Mouse (Mus musculus): ENCODE measurements at regions not wholly inside any gene's neighbourhood (a gene's known extent, or its start where the extent isn't known, plus 50 kb on each side); places are given as distances from the start of the nearest gene placed in this dataset.

DNA sequence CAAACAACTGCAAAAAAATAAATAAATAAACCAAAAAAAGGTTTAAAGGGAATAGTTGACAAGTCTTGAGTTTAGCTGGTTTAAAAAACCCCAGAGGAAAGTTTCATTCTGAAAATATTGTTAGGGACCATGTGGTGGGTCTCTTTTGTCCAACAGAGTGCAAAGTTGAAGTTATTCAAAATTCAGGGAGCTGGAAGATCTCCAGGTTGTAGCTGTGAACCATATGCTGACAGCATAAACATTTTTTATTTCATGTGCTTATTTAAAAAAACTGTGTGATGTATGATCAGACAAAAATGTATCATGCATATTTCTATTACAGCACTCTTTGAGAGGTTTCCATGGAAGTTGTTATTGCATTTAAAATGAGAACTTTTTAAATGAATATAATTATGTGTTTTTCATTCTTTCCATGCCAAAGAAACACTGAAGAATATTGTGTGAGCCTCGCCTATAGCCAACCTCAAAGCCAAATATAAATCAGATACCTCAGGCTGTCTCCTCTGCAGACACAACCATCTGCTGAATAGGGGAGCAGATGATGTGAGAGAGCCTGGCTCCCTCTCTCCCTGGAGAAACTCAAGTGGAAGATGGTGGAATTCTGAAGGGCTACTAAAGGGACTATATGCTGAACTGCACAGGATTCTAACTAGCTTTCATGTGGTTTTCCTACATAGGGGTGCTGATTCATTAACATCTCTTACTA, 413.4 kb upstream of the Impad1 start:
- peak; percentile 48 for DNase-seq (ENCODE audit: low read depth, low spot score)

DNA sequence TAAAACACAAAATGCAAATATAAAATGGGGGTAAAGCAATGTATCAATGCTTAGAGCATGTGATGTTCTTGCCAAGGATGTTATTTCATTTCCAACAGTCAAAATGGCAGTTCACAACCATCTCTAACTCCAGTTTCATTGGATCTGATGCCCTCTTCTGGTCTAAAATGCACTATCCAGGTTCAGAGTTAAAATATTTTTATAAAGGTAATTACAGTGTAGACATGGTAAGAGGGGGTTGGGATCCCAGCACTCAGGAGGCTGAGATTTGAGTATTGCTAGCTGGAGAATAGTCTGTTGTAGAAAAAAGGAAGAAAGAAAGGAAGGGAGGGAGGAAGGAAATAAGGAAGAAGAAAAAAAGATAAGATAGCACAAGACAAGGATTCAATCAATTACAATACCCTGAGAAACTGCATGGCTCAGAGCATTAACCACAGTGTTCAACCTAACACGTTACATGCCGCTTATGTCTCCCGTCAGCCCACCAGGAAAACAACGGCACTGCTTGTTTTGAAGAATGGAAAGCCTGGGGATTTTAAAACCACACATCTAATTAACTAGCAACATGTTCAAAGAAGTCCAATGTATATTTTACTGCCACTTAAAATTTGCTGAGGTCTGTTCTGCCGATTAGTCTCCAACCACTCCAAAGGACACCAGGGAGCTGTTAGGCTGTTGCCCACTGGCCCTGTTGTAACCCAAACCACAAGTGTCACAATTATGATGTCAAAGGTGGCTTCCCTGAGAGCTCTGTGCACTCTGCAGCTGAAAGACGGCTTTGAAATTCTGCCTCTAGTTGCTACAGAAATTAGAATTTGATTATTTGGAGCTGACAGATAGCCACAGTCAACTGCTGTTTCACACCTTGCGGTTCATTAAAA, 412.4 kb upstream of the Impad1 start:
- DNase-seq (ENCODE audit: low read depth, low spot score), result no peak

DNA sequence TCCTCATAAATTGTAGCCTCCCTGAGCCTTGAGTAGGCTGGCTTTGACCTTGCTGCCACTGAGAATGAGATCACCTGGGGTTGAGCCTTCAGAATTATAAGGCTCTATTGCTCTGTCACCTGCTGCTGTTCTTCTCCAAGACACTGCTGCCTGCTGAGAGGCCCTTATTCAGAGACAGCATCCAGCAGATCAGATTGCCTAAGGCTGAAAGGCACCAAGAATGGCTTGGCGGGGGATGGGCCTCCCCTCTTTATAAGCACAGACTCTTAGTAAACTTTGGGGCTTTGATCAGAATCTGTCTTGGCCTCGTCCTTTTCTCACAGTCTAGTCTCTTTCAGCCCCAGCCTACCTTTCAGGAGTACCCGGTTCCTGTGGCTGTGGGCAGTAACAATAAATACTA, 401.1 kb upstream of the Impad1 start:
- no peak for DNase-seq (ENCODE audit: low read depth, low spot score)

DNA sequence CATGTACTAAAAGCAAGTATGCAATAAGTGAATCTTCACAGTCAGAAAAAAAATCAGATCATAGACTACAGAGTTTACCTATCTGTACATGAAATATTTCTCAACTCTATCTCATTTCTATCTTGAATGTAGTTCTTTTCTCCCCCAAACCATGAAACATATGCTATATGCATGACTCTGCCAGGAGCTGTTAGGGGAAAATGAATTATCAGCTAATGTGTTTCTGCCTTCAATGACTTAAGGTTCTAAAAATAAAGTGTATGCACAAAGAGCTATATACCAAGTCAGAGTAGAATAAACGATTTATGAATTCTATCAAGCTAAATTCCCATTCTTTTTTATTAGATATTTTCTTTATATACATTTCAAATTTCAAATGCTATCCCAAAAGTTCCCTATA, 388.4 kb upstream of the Impad1 start:
- DNase-seq (ENCODE audit: low read depth, low spot score), result no peak

DNA sequence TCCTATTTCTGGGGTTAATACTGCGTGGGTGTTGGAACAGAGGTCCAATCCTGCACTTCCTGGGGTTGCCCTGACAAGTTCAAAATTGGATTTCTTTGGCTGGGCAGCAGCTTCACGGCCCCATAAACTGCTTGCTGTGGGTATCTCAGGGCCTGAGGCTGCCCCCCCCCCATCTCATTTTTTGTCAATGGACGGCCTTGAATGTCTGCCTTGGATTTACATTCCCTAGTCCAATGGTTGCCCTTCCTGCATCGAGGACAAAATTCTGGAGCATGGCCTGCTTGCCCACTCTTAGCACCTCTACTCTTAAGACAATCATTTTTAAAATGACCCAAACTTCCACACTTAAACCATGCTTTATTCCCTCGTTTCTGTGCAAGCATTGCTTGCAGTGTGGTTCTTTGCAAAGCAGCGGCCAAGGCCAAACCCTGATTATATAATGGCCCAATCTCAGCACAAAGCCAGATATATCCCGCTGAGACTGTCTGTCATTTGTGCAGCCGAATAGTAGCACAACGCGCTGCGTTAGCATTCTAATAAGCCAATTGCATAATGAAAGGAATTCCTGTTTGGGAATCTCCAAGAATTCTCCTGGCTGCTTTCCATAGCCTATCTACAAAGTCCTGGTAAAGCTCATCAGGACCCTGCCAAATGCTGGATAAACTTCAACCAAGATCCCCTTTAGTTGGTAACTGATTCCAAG, 386.0 kb upstream of the Impad1 start:
- DNase-seq (ENCODE audit: low read depth, low spot score), result no peak

DNA sequence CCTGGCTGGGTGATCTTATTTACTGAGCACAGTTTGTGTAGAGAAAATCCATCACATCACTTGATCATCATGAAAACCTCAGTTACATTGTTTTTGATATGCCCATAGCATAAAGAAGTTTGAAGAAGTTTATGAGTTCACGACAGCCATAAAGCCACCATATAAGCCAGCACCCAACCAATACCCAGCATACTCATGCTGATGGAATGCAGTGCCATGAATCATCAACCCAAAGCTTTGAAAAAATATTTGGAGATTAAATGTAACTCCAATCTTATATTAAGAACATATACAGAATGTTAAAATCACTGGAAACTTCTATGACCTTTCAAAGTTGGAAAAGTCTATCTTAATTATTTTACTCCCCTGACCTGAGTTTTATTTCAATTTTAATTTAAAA, 372.1 kb upstream of the Impad1 start:
- no peak for DNase-seq (ENCODE audit: low read depth, low spot score)

DNA sequence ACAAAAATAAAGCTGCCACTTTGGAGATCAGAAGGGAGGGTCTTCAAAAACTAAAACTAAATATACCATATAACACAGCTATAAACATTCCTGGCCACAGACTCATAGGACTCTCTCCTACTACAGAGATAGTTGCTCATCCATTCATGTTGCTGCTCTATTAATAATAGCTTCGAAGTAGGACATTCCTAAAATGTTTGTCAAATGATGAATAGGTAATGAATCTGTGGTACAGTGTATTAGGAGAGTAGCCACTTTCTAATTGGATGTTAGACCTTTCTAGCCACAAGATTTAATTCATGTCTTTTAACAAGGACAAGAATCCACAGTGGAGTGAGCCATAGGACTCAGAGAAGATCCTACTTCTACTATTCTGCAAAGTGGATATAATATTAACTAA, 367.8 kb upstream of the Impad1 start:
- no peak for DNase-seq (ENCODE audit: low read depth, low spot score)

DNA sequence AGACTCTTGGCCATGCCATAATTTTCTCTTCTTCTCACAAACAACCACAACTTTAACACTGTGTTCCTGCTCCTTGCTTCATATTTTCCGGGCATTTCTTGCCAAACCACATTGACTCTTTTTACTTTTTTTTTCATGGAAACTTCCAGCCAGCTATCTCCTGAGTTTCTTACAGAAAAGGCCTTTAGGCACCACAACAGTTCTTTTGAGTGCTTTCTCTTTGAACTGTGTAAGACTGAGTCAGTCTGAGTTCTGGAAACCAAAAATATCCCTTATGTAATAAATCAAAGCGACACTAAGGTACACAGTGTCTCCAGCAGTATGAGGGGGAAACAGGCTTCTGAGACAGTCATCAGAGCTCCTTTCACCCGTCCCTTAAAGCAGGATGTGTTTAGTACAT, 337.6 kb upstream of the Impad1 start:
- DNase-seq (ENCODE audit: low read depth, low spot score), result peak; percentile 58

DNA sequence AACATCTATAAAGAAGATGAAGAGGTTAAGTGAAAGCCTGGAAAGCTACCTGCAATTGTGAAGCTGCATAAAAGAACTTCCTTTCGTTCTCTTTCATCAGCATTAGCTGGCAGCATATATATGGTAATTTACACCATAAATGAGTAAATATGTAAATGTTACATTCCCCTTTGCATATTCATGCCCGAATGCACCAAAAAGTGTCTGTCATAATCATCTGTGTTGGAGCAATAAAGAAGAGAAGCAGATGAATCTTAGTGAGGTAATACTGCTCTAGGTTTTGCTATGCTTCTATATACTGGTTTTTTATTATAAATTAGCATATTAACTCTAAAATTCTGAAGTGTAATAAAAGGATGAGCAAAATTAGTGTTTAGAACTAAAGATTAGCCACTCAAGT, 332.9 kb upstream of the Impad1 start:
- DNase-seq (ENCODE audit: low read depth, low spot score), result no peak

DNA sequence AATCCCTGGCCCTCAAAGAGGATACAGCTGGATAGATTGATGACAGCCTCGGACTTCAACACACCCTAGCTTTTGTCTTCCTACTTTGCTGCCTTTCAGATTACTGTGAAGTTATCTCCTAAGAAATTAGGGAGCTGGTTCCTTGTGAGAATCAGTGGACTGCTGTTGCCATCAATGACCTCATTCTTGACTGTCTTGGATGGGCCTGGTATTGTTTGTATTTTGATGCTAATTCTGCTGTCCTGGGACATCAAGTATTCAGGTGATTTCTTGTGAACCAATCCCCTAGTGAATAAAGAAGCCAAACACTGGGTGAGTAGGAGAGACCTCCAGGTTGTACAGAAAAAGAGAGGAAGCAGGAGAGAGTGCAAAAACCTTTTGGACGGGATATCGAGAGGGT, 305.3 kb upstream of the Impad1 start:
- no peak for DNase-seq (ENCODE audit: low read depth, low spot score)

DNA sequence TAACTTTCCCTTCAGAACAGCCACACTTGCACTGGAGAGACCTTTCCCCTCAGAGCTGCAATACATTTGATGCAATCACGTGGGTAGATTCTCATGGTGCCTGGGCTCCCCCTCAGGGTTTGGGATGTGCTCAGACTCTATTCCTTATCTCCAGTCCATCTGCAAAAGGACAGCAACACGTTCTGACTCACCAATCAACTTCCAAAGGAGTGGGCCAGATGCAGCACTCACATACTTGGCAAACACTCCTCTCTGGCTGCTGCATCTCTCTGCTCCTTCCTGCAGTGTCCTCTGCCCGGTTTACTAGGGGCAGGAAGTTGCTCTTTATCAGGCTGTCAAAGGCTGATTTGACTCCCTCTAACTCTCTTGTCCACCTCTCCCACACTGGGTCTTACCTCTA, 285.6 kb upstream of the Impad1 start:
- no peak for DNase-seq (ENCODE audit: low read depth, low spot score)

DNA sequence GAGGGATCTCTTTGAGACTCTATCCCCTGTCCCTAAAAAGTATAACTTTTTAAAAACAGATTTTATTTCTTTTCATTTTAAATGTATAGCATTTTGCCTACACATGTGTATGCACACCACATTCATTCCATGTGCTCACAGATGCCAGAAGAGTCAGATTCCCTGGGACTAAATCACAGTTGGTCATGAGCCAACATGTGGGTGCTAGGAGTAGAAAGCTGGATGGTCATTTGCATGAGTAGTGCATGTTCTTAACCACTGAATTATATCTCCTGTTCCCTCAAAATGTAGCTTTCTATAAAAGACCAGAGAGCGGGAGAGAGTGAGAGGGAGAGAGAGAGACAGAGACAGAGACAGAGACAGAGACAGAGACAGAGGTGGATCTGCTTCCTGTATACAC, 281.6 kb upstream of the Impad1 start:
- peak; percentile 50 for DNase-seq (ENCODE audit: low read depth, low spot score)

DNA sequence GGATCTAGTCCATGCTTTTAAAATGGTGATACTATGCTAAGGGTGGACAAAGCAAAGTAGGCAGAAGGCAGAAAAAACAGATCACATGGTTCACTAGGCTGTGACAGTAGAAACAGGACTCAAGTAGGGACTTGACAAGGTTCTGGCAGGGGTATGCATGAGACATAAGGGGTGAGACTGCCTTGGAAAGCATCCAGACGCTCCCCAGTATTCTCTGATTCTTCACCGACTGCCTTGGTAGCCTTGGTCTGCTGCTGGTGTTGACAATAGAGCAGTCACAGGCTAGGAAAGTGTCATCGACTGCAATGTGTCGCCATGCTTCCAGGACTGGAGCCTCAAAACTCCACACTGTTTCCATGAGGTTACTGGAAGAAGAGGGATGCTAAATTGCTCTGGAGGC, 278.1 kb upstream of the Impad1 start:
- no peak for DNase-seq (ENCODE audit: low read depth, low spot score)

DNA sequence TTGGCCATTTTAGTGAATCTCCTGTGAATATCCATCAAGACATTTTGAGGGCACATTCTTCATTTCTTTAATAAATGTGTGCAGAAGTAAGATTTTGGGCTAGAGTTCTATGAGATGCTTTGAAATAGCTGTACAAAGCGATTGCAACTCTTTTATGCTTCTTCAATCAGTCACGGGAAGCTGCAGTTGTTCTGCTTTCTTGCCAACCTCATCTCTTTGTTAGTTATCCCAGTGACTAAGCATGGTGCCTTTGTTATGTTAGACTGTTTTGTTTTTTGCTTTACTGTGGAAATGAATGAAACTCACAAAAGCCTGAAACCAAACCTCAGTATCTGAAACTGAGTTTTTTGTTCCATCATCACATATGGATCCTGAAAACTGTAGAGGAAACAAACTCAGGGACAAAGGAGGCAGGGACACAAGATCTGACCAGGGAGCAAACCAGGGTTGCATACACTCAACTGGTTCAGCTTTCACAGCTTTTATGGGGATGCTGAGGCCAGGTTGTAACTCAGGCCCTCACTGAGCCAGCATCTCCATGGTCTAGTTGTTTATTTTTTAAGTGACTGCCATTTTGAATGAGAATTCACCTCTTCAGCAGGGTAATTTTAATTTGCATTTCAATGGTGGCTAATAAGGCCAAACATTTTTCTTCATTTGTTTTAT, 266.3 kb upstream of the Impad1 start:
- peak; percentile 4 for DNase-seq (ENCODE audit: low read depth, low spot score)

DNA sequence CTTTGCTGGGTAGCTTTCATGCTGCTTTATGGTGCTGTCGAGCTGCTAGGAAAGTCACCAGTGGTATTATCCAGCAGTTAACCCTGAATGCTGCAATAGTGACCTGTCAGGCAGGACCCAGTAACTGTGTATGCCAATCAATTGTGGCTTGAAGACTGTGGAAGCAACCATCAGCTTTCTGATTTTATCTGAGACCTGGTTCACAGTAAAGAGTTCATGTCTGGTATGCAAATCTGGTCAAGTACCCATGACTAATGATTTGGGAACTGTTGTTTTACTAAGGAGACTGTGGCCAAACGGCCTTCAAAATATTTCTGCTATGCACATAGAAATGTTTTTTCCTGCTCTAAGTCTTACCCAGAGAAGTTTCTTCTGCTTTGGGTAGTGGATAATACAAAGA, 236.8 kb upstream of the Impad1 start:
- DNase-seq (ENCODE audit: low read depth, low spot score), result no peak

DNA sequence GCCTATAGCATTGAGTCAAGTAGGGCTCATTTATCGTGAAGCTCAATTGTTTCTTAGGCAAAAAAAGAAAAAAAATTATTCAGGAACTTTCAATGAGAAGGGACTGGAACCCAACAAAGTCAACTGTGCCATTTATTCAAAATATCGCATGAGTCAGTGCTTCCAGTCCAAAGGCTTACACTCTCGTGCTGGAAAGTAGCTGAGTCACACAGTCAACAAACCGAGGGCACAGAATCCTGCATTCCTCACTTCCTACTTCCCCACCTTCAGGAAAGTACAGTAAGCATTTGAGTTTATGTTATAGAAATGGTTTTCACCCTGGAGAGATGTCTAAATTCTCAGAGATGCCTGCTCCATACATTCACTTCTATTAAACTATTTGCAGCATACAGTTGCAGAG, 194.3 kb upstream of the Impad1 start:
- no peak for DNase-seq (ENCODE audit: low read depth, low spot score)

DNA sequence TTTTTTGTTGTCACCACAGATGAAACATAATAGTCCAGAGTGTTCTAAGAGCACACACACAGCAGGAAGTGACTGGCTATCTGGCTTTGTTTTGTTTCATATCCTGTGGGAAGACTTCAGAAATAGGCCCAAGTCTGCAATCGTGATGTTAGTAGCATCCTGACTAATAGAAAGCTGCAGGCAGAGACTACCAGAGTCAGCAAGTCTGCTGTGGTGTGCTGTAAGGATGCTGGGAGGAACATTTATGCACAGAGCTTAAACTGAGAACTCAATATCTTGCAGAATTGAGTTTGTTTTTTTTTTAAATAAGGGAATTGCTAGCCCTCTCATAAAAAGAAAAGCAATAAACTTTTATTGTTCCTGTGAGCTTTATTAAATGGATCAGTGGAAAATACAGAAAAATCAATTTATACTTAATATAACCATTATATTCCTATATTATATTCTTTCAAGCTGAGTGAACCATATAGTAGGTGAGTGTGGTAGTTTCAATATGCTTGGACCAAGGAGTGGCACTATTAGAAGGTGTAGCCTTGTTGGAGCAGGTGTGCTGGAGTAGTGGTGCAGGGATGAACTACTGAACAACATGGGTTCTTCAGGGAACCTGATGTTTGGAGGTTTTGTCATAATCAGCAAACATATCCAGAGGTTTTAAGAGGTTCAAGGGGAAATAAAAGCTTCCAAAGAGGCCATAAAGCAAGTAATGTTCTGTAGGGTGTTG, 190.5 kb upstream of the Impad1 start:
- no peak for DNase-seq (ENCODE audit: low read depth, low spot score)

DNA sequence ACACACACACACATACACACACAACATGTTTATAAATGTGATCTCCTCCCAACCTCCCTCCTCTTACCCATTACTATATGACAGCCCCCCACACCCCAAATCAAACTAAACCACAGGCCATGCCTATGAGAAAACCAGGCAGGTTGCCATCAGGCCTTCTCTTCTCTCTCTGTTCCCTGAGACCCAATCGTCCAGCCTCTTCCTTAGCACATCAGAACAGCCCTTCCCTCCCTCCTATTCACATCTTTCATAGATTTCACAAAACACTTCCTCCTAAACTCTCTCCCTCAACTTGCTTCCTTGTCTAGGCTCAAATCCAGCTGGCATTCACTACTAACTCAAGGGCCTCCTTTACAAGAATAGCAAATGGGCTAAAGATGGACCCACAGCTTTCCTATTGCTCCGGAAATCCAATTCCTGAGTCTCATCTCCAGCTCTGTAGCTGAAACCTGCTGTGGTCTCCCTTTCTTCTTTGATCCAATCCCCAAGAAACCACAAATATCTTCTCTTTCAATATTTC, 178.7 kb upstream of the Impad1 start:
- DNase-seq (ENCODE audit: low read depth, low spot score), result no peak

DNA sequence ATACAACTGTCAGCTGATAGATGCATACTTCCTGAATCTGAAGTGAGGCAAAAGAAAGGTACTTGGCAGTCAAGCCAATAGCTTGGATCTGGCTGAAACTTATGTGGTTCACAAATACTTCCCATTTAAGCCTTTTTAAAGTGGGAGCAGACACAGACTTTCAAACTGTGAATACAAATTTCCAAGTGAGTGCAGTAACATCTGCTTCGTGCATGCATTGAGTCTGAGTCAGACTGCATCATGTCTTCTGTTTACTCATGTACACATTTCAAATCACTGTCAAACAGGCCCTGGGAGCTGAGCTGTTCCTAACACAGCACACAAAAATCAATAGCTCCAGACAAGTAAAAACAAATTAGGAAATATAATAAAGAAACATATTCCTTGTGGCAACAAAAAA, 155.8 kb upstream of the Impad1 start:
- peak; percentile 48 for DNase-seq (ENCODE audit: low read depth, low spot score)

DNA sequence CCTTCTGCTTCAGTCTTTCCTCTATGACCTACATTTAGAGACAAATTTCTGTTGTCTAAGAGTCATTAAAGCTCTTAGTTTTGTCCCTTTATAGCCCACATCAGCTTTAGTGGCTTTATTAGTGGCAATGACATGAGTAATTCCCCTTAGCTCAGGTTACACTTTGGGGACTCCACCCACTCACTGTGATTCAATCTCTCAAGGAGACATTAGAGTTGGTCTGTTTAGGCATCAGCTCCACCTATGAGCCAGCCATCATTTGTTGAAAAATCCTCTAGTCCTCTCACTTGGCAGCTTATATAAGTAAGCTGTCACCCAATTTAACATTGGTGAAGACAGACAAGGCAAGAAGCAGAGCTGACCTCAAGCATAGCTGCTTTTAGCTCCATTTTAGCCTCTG, 151.3 kb upstream of the Impad1 start:
- no peak for DNase-seq (ENCODE audit: low read depth, low spot score)

DNA sequence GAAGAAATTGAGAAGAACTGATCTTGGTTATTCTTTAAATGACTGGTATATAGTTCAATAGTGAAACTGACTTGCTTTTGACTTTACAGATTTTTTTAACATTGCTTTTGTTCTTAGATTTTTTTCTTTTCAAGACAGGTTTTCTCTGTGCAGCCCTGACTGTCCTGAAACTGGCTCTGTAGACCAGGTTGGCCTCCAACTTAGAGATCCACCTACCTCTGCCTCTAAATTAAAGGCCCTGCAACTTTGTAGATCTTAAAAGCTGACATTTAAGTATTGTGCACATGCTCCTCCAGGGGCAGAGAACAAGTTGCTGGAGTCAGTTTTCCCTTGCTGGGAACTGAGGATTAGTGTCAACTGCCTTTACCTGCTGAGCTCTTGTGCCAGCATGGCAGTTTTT, 132.6 kb upstream of the Impad1 start:
- DNase-seq (ENCODE audit: low read depth, low spot score), result no peak

Data from telencephalon, adult 2 months (tissue).